Mouse (Mus musculus) heart, postnatal 10 days (tissue): Measurements from ENCODE around the gene Cdk10. TPM values are rescaled to one million over a fixed set of nuclear protein-coding genes. Genes with fewer than 3 reads are reported as not detected.
"Not testable (repeated sequence)": the region's sequence is repeated elsewhere in the genome, so short reads cannot be mapped to it uniquely, and the experiment has no call there.

Experiments
- DNase-seq, 2 experiments: peaks; one replicate each; pipeline ENCODE4 v3.0.0; 2021
- intact Hi-C: fragments of 180-260 bp; cut with DNase I; formaldehyde crosslinking; loops from one replicate; pipeline ENCODE4 v1.15.1; 2025
- total RNA-seq, 2 experiments: library from RNA; stranded (reverse); gene quantifications; 2 replicates each; pipeline ENCODE4 v1.2.3; 2021

Gene Cdk10
- total RNA-seq, 2 experiments from 2014 or later: 26.4 to 27.9 TPM

DNA sequence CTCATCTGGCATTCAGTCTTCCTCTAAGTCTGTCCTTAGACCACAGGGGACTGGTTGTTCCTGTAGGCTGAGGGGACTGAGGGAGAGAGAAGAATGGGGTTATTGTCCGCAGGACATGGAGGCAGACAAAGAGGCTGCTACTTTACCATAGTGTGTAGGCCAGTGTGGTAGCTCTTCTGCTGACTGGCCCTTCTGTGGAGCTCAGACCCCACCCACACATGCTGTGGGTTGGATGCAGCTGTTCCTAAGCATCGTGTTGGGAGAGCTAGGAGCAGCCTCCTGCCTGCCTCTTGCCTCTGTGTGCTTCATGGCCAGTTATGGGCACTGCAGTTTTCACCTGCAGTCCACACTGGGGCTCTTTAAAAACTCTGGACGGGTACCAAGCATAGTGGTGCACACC lies 32.5 kb downstream of the Cdk10 start:
- no peak for DNase-seq
- intact Hi-C loops: no loop called here

DNA sequence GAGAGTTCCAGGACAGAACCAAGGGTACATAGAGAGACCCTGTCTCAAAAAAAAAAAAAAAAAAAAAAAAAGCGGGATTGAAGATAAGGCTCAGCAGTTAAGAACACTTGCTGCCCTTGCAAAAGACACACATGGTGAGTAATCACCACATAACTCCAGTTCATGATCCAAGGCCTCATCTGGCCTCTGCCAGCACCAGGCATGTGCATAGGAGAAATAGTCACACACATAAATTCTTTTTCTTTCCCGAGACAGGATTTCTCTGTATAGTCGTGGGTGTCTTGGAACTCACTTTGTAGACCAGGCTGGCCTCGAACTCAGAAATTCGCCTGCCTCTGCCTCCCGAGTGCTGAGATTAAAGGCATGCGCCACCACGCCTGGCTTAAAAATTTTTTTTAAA lies 33.0 kb downstream of the Cdk10 start:
- intact Hi-C loops, DNase-seq: not testable (repeated sequence)

DNA sequence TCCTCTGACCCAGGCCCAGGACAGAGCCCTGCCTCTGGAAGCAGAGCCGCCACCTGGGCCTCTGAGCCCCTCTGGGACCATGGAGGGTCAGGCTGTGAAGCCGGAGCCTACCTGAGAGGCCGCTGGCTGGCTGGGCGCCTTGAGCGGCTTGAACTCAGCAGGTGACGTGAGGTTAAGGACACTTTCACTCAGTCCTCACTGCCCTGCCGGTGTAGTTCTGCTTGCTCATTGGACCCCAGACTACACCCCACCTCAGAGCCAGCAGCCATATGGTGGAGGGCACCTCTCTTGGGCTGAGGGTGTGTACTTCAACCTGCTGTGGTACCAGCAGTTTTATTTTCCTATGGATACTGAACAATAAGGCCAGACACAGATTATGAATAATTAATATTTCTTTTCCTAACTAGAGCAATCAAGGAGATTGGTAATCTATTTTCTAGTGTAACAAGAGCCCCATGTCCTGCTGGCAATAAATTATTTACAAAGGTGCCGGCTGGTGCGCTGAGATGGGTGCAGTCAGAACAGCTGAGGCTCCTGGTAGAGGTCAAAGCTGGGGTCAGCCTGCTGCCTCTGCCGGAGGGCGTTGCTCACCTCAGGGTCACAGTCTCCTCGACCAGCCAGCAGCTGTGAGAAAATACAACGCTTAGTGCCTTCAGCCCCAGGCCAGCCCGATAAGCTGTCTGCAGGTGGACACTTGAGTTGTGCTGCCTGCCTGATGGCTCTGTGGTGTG lies 43.4 kb downstream of the Cdk10 start:
- intact Hi-C loops: no loop called here

DNA sequence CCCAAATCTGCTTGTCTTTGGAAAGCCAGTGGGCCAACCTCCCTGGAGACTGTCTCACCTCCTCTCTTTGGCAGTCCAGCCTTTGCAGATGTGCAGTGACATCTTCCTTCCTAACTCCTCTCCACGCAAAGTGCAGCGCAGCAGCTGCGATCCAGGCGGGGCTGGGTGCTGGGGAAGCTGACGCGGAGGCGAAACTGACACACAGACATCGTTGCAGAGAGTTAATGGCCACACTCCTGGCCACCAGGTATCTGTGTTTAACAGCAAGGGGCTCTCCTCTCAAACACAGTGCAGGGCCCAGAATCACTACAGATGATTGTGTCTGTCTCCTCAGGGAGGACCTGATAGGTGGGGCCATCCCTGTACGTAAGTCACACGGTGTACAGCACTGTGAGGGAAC lies 46.5 kb downstream of the Cdk10 start:
- DNase-seq: no peak
- intact Hi-C loops: no loop called here

More for the DNA sequence above, 43.4 kb downstream of the Cdk10 start:
- no peak for DNase-seq

- intact Hi-C loops: no loop called here
- no peak for DNase-seq
Observed at GRCm38 (mm10) chr8:123271901-123272300, 47.3 kb downstream of the Cdk10 start.

DNA sequence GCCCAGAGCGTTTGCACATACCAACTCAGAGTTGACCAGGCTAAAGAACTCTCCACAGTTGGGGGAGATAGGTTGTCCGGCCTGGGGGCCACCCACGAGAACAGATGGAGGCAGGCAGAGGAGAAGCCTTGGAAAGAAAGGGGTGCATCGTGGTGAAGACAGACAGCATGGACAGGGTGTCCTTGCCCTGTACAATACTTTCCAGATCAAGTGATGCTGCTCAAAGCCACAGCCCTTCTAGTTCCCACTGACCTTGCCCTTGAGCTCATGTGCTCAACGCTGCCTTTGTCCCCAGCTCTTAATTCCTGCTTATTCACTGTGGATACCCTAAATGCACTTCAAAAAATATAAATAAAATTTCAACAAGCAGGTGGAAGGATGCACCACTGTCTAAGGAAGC lies 49.8 kb downstream of the Cdk10 start:
- no peak for DNase-seq
- intact Hi-C loops: no loop called here

GRCm38 (mm10) chr8:123275096-123275495 lies 50.5 kb downstream of the Cdk10 start:
- intact Hi-C loops: no loop called here
- DNase-seq: no peak

DNA sequence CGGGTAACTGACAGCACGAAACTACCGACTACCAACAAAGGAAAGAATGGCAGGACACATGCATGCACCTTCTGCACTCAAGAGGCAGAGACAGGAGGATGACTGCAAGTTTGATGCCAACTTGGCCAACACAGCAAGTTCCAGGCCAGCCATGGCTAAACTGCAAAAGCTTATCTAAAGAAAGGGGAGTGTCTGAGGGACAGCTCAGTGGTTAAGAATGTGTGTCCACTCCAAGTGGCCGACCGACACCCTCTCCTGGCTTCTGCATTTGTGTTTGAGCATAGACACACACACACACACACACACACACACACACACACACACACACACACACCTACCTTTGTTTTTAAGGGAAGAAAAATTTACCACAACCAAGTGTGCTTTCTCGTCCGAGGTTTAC lies 53.8 kb downstream of the Cdk10 start:
- intact Hi-C loops: no loop called here

DNA sequence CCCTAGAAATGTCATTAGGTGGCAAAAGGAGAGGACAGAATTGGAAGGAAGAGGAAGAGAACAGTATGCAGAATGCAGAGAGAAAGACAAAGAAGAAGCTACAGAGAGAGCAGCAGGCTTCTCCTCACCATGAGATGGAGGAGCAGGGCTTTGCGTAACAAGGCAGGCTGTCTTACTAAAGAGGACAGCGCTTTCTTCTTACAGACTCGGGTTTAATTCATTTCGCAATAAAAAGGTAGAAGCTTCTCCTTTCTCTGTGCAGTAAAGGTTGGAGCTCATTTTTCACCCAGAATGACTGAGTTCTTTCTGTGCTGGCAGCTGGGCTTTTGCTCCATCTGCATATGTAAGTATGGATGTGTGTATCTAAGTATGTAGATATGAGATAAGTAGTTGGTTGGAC lies 55.2 kb downstream of the Cdk10 start:
- intact Hi-C loops: no loop called here
- DNase-seq: no peak

More for the DNA sequence above, 53.8 kb downstream of the Cdk10 start:
- peak in 1 of 2 experiments; percentile 17 for DNase-seq

GRCm38 (mm10) chr8:123280302-123281094 lies 55.9 kb downstream of the Cdk10 start:
- intact Hi-C loops: no loop called here
- no peak for DNase-seq

Other genes starting within 250 kb of the Cdk10 start
- 10 to 100 TPM; 83.6 to 84.5 TPM for gene Ankrd11, start 182.6 kb upstream of the Cdk10 start, total RNA-seq
- gene Spg7, start 161.9 kb upstream of the Cdk10 start, total RNA-seq: 10 to 100 TPM; 72.8 to 80.3 TPM
- gene Rpl13, start 122.5 kb upstream of the Cdk10 start, total RNA-seq: 100 to 1,000 TPM; 536 to 545 TPM
- gene Cpne7, start 107.5 kb upstream of the Cdk10 start, total RNA-seq: 1 to 10 TPM in 1 of 2 experiments, under 1 TPM in 1; 0.64 to 1.3 TPM
- gene Sult5a1, start 66.5 kb upstream of the Cdk10 start, total RNA-seq: 1 to 10 TPM; 1.3 to 2.3 TPM
- 10 to 100 TPM in 1 of 2 experiments, 1 to 10 TPM in 1; 9.6 to 29.0 TPM for gene Dpep1, start 38.6 kb upstream of the Cdk10 start, total RNA-seq
- gene Chmp1a, start 12.1 kb upstream of the Cdk10 start, total RNA-seq: 10 to 100 TPM; 64.2 to 82.9 TPM
- gene Spata33, start 12.0 kb upstream of the Cdk10 start, total RNA-seq: 10 to 100 TPM; 42.9 to 48.5 TPM
- gene Spata2l, start 11.4 kb downstream of the Cdk10 start, total RNA-seq: 1 to 10 TPM; 6.4 to 6.8 TPM
- 10 to 100 TPM; 10.7 to 12.1 TPM for gene Zfp276, start 29.4 kb downstream of the Cdk10 start, total RNA-seq
- 10 to 100 TPM; 22.9 to 27.0 TPM for gene Vps9d1, start 29.5 kb downstream of the Cdk10 start, total RNA-seq
- 1 to 10 TPM; 6.5 to 7.4 TPM for gene Fanca, start 93.7 kb downstream of the Cdk10 start, total RNA-seq
- under 1 TPM; 0.26 to 0.32 TPM for gene Spire2, start 107.9 kb downstream of the Cdk10 start, total RNA-seq
- 100 to 1,000 TPM; 161 to 167 TPM for gene Tcf25, start 148.9 kb downstream of the Cdk10 start, total RNA-seq
- gene Mc1r, start 182.3 kb downstream of the Cdk10 start, total RNA-seq: not detected
- gene Tubb3, start 186.6 kb downstream of the Cdk10 start, total RNA-seq: under 1 TPM; 0.55 to 0.98 TPM
- 10 to 100 TPM; 57.2 to 65.2 TPM for gene Def8, start 198.7 kb downstream of the Cdk10 start, total RNA-seq